Mouse (Mus musculus) layer of hippocampus, adult 9-10 months (tissue): Measurements from ENCODE around the gene Enpp1.

Experiments used
- DNase-seq: peaks from one replicate; pipeline ENCODE4 v3.0.0; 2022; ENCODE audit warnings: low spot score

Enpp1 gene

DNA sequence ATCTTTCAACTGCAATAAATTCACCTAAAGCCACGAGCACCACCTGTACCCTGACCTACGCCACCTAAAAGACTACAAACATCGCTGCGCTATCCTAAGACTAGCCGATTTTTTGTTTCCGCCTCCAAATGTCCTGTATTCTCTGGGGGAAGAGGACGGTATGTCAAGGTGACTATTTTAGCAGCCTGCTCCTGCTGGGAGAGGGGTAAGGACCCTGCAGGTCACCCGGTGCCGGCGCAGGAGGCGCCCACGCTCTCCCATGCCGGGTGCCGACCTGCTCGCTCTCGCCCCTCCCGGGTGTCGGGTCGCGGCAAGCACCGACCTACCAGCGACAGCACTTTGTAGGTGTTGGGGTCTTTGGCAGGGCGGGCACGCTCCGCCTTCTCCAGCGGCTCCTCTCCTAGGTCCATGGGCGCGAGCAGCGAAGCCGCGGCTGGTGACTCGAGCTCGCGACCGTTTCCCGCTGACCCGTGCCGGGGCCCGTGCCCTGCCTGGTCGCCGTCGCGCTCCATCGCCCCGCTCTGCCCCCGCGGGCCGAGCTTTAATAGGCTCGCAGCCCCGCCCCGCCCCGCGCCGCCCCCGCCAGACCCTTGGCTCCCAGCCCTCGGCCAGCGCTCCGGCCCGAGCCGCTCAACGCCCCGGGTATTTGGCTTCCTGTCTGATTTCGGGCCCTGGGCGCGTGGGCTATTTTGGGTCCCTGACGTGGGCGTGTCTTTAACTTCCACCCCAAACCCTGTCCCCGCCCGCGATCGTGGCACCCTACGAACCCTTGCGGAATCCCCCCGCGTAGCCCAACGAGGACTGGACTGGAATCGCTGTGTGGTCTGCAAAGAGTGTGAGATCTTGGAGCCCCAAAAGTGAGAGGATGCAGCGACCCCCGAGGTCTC is at the start of gene Enpp1:
Gene Enpp1 (minus strand): TSS at position 680 of the 887 bp plus-strand sequence.
- no peak for DNase-seq

DNA sequence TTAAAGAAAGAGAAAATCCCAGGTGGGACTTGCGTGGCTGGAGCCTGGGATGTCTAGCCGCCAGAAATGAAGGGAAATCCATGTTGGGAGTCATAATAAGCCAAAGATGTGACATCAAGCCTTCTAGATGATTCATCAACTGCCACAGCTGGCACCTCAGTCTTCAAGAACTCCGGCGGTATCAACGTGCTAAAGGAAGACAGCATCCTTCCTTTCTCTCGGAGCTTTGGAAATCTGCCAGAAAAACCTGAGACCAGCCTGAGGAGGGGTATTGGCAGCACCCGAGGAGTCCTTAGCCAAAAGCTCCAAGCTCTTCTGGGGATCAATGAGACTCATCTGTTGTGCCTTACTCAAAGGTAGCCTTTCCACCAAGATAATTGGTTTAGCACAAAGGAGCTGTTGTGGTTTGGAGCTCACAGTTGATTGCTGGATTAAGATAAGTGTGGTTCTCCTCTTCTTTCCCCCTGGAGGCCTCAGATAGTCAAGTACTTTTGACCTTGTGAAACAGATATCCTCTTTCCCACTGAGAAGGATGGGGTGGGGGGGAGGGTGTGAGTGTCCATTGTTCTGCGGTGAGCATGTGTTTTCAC is 46.5 kb upstream of the Enpp1 start:
- DNase-seq = no peak

DNA sequence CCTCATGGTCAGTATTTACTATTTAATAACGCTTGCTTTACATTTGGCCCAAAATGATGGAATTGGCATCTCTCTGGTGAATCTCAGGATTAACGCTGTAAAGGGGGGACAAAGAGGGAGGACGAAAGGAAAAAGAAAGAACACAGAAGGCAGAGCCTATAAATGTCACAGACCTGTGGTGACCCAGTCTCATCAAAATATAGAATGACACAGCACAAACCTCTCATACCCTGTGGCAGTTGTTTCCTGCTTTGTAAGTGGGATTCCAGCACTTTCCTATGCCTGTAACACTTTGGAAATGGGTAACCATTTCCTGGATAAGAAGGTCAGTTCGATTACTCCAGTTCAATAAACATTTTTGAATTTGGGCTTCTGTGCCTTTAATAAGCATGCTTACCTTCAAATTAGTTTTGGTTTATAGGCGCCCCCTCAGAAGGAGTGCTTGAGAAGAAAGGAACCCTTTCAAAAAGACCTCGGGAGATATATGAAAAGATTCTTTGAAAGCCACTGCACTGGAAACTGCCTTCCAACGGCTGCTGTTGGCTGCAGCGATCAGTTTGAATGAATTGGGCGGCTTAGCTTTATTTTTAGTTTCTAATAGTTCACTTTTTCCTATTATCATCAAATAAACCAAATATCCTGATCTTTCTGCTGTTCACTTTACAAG is 43.0 kb upstream of the Enpp1 start:
- no peak for DNase-seq

- no peak for DNase-seq
Measured at GRCm38 (mm10) chr10:24754251-24754835, 42.4 kb upstream of the Enpp1 start.

DNA sequence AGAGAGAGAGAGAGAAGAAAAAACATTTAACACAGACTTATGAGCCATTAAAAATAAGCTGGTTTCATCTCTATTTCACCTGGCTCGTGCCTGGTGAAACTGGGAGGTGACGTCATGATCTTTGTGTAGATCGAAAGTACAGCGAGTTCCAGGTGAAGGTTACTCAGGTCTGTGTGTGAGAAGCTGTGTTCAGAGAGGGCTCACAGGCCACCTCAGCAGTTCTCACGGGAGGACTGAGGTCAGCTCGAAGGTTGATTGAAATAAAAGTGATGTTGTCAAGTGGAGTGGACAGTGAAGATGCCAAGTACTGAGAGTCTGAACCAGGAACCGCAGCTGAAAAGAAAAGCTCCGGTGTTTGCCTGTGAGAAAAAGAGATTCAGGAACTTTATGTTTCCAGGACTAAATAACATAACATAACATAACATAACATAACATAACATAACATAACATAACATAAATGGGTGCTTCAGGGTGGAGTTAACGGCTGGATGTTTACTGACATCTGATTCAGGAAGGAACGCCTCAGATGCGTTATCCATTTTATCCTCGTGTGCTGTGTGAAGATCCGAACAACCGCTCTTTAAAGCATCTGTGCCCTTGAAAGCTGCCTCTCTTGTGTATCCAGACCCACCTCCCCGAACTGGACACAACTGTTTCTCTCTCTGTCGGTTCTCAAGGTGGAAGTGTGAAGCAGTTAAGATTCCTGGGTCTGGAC is 41.7 kb upstream of the Enpp1 start:
- no peak for DNase-seq

DNA sequence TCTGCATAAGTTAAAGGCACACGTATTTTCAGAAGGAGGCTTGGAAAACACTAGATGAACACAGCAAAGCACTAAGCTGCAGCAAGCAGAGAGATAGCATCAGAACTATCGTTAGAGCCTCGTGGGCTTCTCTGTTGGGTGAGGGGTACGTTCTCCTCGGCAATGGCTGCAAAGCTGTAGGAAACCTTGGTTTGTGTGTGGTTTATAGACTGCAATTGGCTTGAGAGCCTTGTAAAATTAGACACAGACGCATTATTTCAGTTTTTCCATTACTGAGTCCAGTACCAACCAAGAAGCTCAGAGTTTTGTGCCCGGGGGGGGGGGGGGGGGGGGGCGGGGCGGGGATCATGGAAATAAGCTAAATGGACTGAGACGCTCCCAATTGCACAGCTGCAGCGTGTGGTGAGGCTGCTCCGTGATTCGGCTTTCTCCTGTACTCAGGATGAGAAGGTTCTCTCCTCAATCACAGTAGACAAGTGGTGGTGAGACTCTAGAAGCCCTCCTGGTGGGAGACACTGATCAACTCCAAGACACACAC is 31.1 kb upstream of the Enpp1 start:
- DNase-seq = no peak

GRCm38 (mm10) chr10:24741229-24742198 is 29.6 kb upstream of the Enpp1 start:
- DNase-seq = no peak

DNA sequence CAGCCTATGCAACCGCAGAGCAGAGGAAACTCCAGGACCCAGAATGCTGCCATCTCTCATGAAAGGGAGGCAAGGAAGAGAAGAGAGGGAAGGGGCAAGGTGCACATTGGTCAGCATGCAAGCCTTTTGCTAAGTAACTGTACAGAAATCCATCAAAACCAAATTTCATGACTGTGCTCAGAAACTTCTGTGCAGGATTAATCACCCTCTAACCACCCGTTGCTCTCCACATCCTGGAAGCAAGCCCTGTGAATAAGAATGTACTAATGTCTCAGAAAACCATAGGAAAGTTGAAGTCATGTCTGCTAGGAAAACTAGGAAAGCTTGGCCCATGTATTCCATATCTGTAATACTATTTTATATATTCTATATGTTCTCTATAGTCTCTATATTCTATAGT is 27.2 kb upstream of the Enpp1 start:
- no peak for DNase-seq

- DNase-seq = no peak
Measured at GRCm38 (mm10) chr10:24738456-24738855, 26.5 kb upstream of the Enpp1 start.

- DNase-seq = no peak
Measured at GRCm38 (mm10) chr10:24735027-24735777, 23.2 kb upstream of the Enpp1 start.

GRCm38 (mm10) chr10:24727478-24727877 is 15.5 kb upstream of the Enpp1 start:
- DNase-seq = no peak

DNA sequence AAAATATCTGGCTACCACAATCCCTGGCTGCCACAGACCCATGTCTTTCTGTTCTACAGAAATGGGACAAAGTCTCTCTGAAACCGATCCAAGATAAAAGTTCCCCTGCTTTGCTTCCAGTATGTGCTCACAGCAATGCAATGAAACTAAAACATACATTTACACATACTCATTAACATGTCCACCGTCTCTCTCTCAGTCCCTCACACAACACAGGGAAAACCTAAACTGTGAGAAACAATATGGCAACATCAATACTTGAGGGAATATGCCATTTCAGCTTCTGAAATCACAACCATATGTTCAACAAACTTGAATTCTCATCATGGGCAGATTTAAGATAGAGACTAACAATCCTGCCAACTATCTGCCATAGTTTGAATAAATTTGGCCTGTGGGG is 13.2 kb upstream of the Enpp1 start:
- no peak for DNase-seq

DNA sequence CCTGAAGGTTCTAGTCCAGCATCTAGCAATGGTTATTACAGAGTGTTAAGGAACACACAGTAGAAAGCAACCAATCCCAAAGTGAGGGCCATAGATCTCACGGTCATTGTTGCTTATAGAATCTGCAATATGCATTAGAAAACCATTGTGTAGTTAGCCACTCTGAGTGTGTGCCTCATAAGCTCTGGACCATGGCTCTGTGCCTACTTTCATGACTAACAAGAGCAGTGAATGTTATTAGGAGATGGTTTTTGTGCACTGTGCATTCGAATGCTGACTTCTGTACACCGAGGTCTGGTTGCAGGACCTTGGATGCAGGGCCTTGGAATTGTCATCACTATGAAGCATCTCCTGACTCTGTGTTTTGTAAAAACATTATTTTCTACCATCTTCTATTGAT is 9.9 kb upstream of the Enpp1 start:
- DNase-seq = no peak

DNA sequence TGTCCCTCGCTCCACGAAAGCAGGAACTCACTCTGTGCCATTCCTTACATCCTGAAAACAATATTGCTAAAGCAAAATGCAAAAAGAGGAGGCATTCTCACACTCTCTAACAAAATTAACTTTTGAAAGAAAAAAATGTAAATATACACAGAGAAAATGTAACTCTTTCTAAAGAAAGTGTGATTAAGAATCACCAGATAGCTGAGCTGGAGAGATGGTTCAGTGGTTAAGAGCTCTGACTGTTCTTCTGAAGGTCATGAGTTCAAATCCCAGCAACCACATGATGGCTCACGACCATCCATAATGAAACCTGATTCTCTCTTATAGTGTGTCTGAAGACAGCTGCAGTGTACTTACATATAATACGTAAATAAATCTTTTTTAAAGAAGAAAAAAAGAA is 7.4 kb upstream of the Enpp1 start:
- DNase-seq = no peak

- DNase-seq = no peak
Measured at GRCm38 (mm10) chr10:24718720-24719119, 6.8 kb upstream of the Enpp1 start.

GRCm38 (mm10) chr10:24718058-24718457 is 6.1 kb upstream of the Enpp1 start:
- no peak for DNase-seq

DNA sequence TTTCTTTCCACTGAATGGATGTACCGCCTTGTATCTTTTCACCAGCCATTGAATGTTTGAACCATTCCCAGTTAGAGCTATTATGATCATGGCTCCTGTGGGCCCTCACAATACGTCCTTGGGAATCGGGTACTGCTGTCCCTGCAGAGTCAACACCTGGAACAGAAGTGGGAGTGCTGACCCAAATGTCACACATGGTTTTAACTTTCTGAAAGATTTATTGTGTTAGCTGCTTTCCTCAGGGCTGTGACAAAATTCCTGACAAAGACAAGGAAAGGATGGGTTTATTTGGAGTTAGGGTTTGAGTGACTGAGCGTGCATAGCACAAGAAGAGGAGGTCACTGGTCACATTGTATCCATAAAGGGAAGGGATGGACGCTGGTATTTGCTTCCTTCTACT is 4.3 kb upstream of the Enpp1 start:
- no peak for DNase-seq

GRCm38 (mm10) chr10:24712901-24713300 is 942 bp upstream of the Enpp1 start:
- no peak for DNase-seq

- no peak for DNase-seq
Measured at GRCm38 (mm10) chr10:24712367-24712761, 405 bp upstream of the Enpp1 start.

GRCm38 (mm10) chr10:24711071-24711470 is 888 bp downstream of the Enpp1 start:
- DNase-seq = no peak
